Mouse (Mus musculus) E14TG2a.4 (cell line): ENCODE results near the gene Tmem39b.
"Not testable (repeated sequence)": the region's sequence is repeated elsewhere in the genome, so short reads cannot be mapped to it uniquely, and the experiment has no call there.

Experiments
- CTCF ChIP-seq: conservative IDR thresholded peaks from 2 replicates; pipeline ENCODE4 v1.5.1; 2014; ENCODE audit warnings: low read length
- NANOG ChIP-seq: IDR thresholded peaks from 2 replicates; pipeline ENCODE4 v1.6.1; 2014; ENCODE audit warnings: borderline replicate concordance, low read length, mixed read lengths
- POU5F1 ChIP-seq: IDR thresholded peaks from 2 replicates; pipeline ENCODE4 v1.6.1; 2014; ENCODE audit warnings: low read length, borderline replicate concordance

DNA sequence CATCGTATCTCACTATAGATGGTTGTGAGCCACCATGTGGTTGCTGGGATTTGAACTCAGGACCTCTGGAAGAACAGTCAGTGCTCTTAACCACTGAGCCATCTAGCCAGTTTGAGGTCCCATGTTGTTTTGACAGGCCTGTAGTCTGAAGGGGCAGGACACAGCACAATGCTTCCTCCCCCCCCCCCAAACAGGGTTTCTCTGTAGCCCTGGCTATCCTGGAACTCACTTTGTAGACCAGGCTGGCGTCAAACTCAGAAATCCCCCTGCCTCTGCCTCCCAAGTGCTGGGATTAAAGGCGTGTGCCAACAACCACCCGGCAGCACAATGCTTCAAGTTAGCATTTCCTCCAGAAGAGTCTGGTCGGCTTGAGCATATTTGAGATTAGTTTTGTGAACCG, 4.0 kb upstream of the Tmem39b start:
- TF ChIP-seq CTCF, POU5F1, NANOG: not testable (repeated sequence)
